Comparison of ENCODE assay signal across 8 mouse cellular contexts in the genomic region with DNA sequence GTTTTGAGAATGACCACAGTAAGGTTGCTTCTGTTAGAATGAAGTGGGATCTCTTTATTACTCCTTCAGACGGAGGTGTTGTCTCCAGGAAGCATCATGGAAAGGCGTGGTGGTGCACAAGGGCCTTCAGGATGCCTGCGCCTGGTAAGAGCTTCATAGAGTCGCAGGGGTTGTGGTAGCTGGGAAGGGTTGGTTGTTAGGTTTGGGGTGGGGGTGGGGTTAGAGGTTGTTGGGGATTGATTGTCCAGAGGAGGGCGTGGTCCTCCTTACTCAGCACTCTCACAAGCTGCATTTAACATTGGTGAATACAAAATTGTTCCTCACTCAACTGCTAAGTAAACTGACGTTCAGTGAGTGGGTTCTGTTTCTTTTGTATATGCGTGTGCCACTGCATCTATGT. TPM values are rescaled to one million over a fixed set of nuclear protein-coding genes. Genes with fewer than 3 reads are reported as not detected.
DNase-seq lines count a peak whose midpoint lies in the region; ATAC-seq lines count a peak whose summit lies in the region.

No protein-coding gene starts in this region.

- intact Hi-C loops in gastrocnemius, postnatal 14 days (cut with DNase I; ENCODE audit: low total_unique reads): no loop called here

- H3K9ac ChIP-seq in hindbrain, embryonic 11.5 days (ENCODE audit: low read depth, low read length): peak overlapping the region; percentile 89
- H3K9ac ChIP-seq in midbrain, embryonic 11.5 days (ENCODE audit: low read length): peak overlapping the region; percentile 81

- no peaks in the 10 kb centered on the region for H3K9me3 ChIP-seq in heart, embryonic 10.5 days
- no peaks in the 10 kb centered on the region for H3K9me3 ChIP-seq in hindbrain, embryonic 11.5 days (ENCODE audit: control insufficient read depth, low read length)
- no peaks in the 10 kb centered on the region for H3K9me3 ChIP-seq in midbrain, embryonic 11.5 days (ENCODE audit: control insufficient read depth, low read length)

- H3K27me3 ChIP-seq in heart, embryonic 10.5 days (ENCODE audit: insufficient read depth, poor library complexity, severe bottlenecking): peaks cover 9% of the 10 kb centered on the region; the same call in 1 of the 2 replicates
- H3K27me3 ChIP-seq in hindbrain, embryonic 11.5 days (ENCODE audit: control insufficient read depth, insufficient read depth, low read length): no peaks in the 10 kb centered on the region; the same call in 1 of the 2 replicates
- no peaks in the 10 kb centered on the region for H3K27me3 ChIP-seq in midbrain, embryonic 11.5 days (ENCODE audit: control insufficient read depth, insufficient read depth, low read length)

- peaks cover 51% of the 10 kb centered on the region for H3K36me3 ChIP-seq in heart, embryonic 10.5 days
- peaks cover 13% of the 10 kb centered on the region for H3K36me3 ChIP-seq in hindbrain, embryonic 11.5 days (ENCODE audit: control insufficient read depth, insufficient read depth, low read length)
- H3K36me3 ChIP-seq in midbrain, embryonic 11.5 days (ENCODE audit: control insufficient read depth, insufficient read depth, low read length): peaks cover 26% of the 10 kb centered on the region

- peak overlapping the region; percentile 73 for H3K4me3 ChIP-seq in heart, embryonic 10.5 days
- H3K4me3 ChIP-seq in hindbrain, embryonic 11.5 days (ENCODE audit: low read depth, low read length): peak overlapping the region; percentile 79
- H3K4me3 ChIP-seq in midbrain, embryonic 11.5 days (ENCODE audit: low read depth, low read length): peak overlapping the region; percentile 52

- H3K27ac ChIP-seq in heart, embryonic 10.5 days: peak overlapping the region; percentile 90; the same call in 1 of the 2 replicates
- H3K27ac ChIP-seq in hindbrain, embryonic 11.5 days (ENCODE audit: low read depth, low read length): no peak overlapping the region
- H3K27ac ChIP-seq in midbrain, embryonic 11.5 days (ENCODE audit: low read depth, low read length): no peak overlapping the region

- H3K4me2 ChIP-seq in hindbrain, embryonic 11.5 days (replicated peaks; ENCODE audit: low read depth, low read length): peak overlapping the region; percentile 54
- peak overlapping the region; percentile 93 for H3K4me2 ChIP-seq in midbrain, embryonic 11.5 days

- no peak for ATAC-seq in hindbrain, embryonic 11.5 days (ENCODE audit: low FRiP score)
- no peak for ATAC-seq in midbrain, embryonic 11.5 days (ENCODE audit: low FRiP score)

- no peak for DNase-seq in heart, embryonic 10.5 days (ENCODE audit: low spot score)
- DNase-seq in heart, adult 9 months (ENCODE audit: low spot score in 2 of 2): no peak
- peak; percentile 88 for DNase-seq in R1 (ENCODE audit: low read depth, low spot score)
- DNase-seq in hindbrain, embryonic 11.5 days (ENCODE audit: low spot score): no peak
- DNase-seq in midbrain, embryonic 11.5 days (ENCODE audit: low spot score, missing footprints): no peak
- no peak for DNase-seq in layer of hippocampus, postnatal 10 days (ENCODE audit: low spot score in 2 of 2)
- DNase-seq in thymus, postnatal 10 days (ENCODE audit: low spot score in 2 of 2): no peak
- DNase-seq in gastrocnemius, postnatal 14 days: no peak

- peaks cover 46% of the 10 kb centered on the region for H3K4me1 ChIP-seq in heart, embryonic 10.5 days
- no peaks in the 10 kb centered on the region for H3K4me1 ChIP-seq in hindbrain, embryonic 11.5 days (replicated peaks; ENCODE audit: control insufficient read depth, insufficient read depth, low read length)
- peaks cover 14% of the 10 kb centered on the region for H3K4me1 ChIP-seq in midbrain, embryonic 11.5 days (ENCODE audit: control insufficient read depth, insufficient read depth, low read length)

- WGBS in heart, embryonic 10.5 days: 27% methylated on average over 7 of the region's 7 CpGs
- 17% methylated on average over 7 of the region's 7 CpGs for WGBS in hindbrain, embryonic 11.5 days
- 23% methylated on average over 7 of the region's 7 CpGs for WGBS in midbrain, embryonic 11.5 days

RNA-seq across cellular contexts. Expression of a gene that starts 18.5 kb away (rescaled TPM):
- polyA plus RNA-seq in heart, embryonic 10.5 days (2016; fragmentation: Nextera tagmentation; extraction: Ambion mirVana): 1.0 and 2.8 TPM in 2 replicates
- 2.4 and 2.8 TPM in 2 replicates for polyA plus RNA-seq in hindbrain, embryonic 11.5 days (2014; fragmentation: Nextera tagmentation; extraction: Ambion mirVana)
- polyA plus RNA-seq in midbrain, embryonic 11.5 days (2014; fragmentation: Nextera tagmentation; extraction: Ambion mirVana): 1.7 and 2.1 TPM in 2 replicates
- total RNA-seq in layer of hippocampus, postnatal 10 days (2021): 10 to 100 TPM; 33.0 to 42.3 TPM
- total RNA-seq in gastrocnemius, postnatal 14 days (2021): 10 to 100 TPM; 16.8 to 22.8 TPM

RNA-seq across cellular contexts. Expression of a gene that starts 19.3 kb away (rescaled TPM):
- polyA plus RNA-seq in heart, embryonic 10.5 days (2016; fragmentation: Nextera tagmentation; extraction: Ambion mirVana): 0.60 and 0.78 TPM in 2 replicates
- 0.32 and 0.43 TPM in 2 replicates for polyA plus RNA-seq in hindbrain, embryonic 11.5 days (2014; fragmentation: Nextera tagmentation; extraction: Ambion mirVana)
- polyA plus RNA-seq in midbrain, embryonic 11.5 days (2014; fragmentation: Nextera tagmentation; extraction: Ambion mirVana): 0.22 and 1.0 TPM in 2 replicates
- 1 to 10 TPM; 3.4 to 3.8 TPM for total RNA-seq in layer of hippocampus, postnatal 10 days (2021)
- under 1 TPM; 0.49 to 0.84 TPM for total RNA-seq in gastrocnemius, postnatal 14 days (2021)

RNA-seq across cellular contexts. Expression of a gene that starts 45.8 kb away (rescaled TPM):
- polyA plus RNA-seq in heart, embryonic 10.5 days (2016; fragmentation: Nextera tagmentation; extraction: Ambion mirVana): 6.7 and 8.7 TPM in 2 replicates
- polyA plus RNA-seq in hindbrain, embryonic 11.5 days (2014; fragmentation: Nextera tagmentation; extraction: Ambion mirVana): 2.1 and 2.7 TPM in 2 replicates
- 1.2 and 1.3 TPM in 2 replicates for polyA plus RNA-seq in midbrain, embryonic 11.5 days (2014; fragmentation: Nextera tagmentation; extraction: Ambion mirVana)
- 1 to 10 TPM in 1 of 2 experiments, under 1 TPM in 1; 0.94 to 1.5 TPM for total RNA-seq in layer of hippocampus, postnatal 10 days (2021)
- 1 to 10 TPM; 5.9 to 9.0 TPM for total RNA-seq in gastrocnemius, postnatal 14 days (2021)
